Mouse (Mus musculus) 3T3-L1 (cell line): ENCODE measurements at regions not wholly inside any gene's neighbourhood (a gene's known extent, or its start where the extent isn't known, plus 50 kb on each side); places are given as distances from the start of the nearest gene placed in this dataset.
A peak's percentile ranks its signal among the peaks of the same experiment; 100 is the strongest.

Source experiments
- DNase-seq: peaks from one replicate; pipeline ENCODE4 v3.0.0-alpha.2; 2015; ENCODE audit warnings: low read depth, low spot score

DNA sequence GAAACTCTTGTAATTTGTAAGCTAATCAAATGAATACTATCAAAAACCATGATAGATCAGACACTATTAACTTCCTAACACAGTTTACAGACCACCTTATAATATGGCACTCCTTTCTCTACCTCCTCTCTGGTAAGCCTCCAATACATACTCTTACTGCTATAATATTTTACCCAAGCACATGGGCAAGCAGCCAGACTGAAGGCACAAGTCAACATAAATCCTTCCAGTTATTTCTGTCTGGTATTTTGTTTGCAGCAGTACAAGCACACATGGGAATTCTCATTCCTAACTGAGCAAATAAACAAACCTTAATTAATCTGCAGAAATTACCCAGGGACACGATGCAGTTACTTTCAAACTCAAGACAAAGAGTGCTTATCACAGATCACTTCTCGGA, 210.7 kb upstream of the Zc3h12c start:
- peak; percentile 24 for DNase-seq

DNA sequence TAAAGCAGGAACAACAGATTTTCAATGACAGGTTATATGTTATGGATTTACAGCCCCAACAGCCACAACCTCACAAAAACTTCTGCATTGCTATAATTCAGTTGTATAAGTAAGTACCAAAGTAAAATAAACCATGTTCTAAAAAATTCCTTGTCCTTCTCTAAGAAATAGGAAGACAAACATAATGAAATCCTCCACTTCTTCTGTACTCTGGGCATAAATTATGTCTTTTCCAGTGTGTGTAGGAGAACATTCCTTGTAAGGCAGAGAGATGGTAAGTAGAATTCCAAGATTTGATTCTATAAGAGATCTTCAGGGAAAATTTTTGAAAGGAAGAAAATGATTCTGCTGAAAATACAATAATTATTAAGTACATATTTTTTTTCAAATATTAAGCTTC, 209.4 kb upstream of the Zc3h12c start:
- no peak for DNase-seq

DNA sequence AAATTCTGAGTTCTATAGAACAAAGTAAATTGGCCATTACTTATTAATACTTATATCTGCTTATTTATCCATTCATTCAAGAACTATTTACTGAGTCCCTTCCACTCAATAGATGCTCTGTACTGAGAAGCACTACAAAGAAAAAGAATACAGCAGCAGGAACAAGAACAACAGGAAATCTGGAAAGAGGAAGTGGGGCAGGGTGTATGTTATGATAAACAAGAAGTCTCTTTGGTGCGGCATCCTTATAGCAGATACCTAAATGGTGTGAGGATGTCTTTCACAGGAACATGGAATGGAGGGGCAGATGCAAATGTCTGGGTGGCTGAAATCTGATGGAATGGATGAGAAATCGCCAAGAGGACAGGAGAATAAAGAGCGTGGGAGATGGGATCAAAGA, 208.5 kb upstream of the Zc3h12c start:
- DNase-seq = no peak

DNA sequence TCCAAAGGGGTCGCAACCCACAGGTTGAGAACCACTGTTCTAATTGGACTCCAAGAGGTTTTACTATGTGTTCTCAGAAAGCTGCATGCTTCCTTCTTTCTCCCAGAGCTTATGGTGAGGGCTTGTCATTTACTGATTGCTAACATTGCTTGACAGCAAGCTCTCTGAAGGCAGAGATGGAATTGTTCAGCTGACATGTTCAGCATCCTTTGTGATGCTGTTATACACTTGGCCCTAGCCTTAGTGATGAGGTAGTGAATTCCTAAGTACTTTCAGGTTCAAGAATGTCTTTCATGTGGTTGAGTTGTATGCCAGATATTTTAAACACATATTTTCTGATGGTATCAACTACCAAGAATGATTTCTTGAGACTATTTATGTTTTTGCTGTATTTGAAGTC, 202.9 kb upstream of the Zc3h12c start:
- peak; percentile 72 for DNase-seq

DNA sequence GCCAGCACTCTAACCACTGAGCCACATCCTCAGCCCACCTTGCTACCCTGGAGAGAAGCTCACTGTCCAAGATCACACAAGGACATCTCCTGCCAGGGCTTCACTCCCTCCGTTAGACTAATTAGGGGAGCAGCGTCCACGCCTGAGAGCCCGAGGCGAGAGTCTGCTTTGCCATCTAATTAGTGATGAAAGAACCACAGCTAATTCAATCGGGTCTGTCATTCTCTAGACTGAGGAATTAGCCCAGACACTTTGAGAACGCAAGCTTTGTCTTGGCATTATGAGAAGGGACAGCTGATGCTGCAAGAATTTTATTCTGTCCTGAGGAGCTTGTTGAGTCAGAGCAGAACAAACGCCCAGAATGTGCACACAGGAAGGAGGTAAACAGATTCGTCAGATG, 200.5 kb upstream of the Zc3h12c start:
- peak; percentile 48 for DNase-seq

DNA sequence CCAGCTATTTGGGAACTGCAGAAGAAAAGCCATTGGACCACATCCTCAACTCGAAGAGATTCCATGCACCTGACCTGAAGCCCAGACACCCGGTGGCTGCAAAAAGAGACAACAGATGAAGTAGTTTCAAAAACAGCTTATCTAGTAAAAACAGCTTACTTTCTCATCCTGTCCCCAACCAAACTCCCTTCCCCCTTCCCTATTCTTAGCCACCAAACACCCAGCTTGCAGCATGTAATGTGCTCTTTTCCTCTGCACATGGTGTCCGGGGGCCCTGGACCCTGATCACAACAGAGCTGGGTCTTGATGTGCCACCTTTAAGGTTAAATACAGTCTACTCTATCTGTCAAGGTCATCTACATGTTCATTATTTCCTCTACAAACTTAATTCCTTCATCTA, 199.7 kb upstream of the Zc3h12c start:
- no peak for DNase-seq

DNA sequence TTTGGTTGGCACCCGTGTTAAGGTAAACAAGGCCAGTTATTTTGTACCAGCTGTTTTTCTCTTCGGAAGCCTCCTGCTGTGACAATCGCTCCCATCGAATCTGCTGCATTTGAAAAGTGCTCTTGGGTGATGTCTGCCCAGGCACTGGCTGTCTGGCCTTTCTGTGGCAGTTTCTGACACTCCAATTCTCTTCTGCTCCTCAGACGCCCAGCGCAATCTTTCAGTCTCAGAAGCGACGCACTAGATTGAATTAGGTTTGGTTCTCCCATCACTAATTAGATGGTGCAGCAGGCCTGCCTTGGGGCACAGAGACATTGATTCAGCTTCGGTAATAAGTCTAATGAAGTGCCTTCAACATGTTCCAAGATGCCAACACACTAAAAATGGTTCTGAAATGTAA, 197.7 kb upstream of the Zc3h12c start:
- DNase-seq = no peak

DNA sequence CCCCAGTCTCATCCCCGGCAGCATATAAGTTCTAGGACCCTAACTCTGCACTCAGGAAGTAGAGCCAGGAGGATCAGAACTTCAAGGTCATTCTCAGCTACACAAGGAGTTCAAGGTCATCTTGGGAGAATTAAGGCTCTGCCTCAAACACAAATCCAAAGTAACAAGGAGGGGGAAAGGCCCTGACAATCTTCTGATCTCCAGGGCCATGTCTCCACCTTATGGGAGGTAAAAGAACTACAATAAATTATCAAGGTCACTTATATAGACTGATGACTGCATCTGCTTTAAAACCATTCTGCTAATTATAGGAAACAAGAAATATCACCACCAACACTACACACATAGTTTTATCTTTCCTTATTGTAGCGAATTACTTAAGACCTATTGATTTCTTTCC, 193.2 kb upstream of the Zc3h12c start:
- DNase-seq = peak; percentile 24

DNA sequence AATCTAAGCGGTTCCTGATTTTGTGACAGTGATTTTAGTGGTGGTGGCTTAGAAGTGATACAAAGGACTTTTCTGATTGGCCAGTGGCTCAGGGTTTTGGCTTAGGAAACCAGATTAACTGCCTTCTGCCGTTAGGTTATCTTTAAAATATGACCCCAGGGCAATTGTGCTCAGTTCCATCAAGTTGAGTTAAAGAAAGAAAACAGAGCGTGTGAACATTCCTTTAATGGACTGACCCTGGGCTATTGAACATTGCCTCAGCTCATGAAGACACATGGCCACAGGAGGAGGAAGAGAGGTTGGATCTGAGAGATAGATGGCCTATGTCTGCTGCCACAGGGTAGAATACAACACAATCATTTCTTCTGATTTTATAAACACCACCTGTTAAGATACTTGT, 191.0 kb upstream of the Zc3h12c start:
- DNase-seq = no peak

DNA sequence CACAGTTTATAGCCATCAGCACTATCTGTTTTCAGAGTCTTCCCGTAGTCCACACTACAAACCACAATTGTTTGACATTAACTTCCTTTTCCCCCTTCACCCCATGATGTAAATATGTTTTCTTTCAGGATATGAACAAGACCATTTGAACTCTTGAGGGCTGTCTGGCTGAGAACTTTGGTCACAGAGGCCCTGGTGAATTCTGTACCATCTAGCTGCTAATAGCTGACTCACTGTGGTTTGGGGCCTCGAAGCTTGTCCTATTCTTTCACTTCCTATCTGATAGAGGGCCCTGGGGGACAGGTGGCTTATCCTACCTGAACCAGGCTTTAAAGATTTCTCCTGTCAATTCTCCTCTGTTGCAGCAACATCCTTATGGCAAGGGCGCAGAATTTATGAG, 188.2 kb upstream of the Zc3h12c start:
- DNase-seq = peak; percentile 44

DNA sequence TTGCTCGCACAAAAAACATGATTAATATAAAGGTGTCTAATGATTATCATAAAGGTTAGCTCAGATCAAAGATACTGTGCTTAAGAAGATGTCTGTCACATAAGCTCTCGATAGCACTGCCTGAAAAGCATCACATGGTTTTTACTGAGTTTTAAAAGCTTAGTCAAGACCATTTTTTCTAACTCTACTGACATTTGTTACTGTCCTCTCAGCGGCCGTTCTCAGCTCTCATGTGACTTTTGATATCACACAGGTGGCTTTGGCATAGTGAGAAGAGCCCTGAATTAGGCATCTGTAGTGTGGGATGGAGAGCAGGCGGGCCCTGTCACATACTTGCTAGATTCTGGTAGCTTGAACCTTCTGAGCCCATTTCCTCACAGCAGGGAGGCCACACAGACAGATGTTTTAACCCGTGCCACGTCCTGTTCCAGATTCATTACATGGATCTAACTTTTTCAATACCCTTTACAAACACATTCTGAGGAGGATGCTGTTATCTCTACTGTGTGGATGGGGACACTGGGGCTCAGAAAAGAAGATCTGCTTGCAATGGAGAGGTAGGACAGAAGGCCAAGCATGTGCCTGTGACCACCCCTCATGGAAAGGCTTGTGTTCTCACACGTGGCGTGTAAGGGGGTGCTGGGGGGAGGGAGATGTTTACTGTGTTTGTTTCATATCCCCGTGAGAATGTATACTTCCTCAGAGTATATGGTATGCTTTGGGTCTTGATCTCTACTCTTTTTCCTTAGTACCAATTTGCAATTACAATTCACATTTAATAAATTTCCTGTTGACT, 187.0 kb upstream of the Zc3h12c start:
- DNase-seq = no peak

DNA sequence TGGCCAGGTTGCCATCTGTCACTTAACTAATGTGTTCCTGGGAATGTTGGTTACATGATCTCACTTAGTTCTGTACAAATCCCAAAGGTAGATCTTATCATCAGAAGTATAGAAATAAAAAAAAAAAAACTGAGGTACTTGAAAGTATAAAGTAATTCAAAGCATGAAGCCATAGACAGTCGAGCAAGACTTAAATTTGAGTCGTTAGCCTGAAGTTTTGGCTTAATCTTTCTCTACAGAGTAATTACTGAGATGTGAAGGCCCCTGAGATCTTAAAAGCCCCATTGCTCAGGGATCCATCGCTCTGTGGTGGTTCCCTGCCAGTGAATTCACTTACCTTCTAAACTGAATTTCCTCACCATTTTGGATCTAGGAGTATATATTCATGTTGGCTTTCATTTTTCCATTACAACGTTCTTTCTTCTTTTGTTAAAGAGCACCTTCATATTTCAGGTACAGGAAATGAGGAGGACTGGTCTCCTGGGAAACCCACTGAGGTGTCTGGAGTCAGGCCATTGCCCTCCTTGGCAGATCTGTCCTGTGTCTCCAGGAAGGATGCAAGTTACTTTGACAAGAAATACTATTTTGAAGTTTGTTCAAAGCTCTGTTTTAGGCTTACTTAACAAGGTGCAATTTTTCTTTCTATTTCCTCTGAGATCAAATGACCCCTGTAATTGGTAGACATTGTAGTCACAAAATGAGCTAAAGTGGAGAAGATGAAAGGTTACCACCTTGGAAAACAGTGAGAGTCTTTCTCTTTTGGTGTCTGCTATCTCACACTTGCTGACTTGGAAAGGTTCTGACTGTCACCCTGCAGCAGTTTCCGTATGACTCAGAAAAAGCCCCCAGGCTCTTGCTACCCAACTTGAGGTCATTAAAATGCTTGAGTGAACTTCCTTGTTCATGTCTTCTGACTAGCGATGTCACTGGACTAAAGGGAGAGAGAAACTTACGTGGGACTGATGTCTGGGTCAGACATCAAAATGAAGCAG, 180.5 kb upstream of the Zc3h12c start:
- DNase-seq = no peak

DNA sequence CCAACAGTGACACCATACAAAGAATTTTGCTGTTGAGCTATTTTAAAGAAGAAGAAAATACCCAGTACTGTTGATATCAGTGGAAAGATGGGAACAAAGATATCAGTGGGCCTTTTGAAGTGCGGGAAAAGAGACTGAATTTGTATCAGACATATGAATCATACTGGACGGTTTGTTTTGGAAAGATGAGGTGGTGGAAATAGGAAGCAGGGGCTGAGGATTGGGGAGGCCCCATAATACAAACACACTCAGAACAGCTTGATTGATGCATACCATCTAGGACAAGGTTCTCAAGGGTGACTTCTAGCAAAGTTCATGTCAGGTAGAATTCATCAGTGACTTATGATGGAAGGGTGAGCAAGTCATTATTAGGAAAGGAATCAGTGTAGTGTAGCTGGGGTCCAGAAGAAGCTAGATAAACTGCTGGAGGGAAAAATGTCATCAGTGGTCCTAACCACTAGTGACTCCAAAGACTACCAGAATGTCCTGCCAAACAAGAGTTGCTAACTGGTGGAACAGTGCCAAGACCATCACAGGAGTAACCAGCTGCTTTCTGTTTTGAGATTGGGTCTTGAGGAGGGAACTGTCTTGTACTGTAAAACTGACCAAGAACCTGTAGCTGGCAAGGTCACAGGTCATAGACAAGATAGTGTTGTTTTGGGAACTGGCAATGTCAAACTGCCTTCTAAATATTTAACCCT, 176.0 kb upstream of the Zc3h12c start:
- DNase-seq = no peak

DNA sequence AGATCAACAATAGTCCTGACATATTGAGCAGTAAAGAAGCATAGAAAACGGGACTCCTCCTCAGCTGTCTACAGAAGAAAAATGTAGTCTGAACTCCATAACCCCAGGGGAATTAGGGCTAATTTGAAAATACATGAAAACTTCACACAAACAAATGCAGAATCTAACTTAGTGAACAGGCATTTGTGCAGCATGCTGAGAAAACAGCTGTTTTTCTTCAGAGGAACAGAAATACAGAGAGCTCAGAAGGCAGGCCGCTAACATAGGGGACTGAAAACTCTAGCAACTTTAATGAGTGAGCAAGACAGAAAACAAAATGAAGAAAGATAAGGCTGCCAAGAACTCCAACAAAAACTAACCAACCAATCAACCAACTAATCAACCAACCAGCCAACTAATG, 172.7 kb upstream of the Zc3h12c start:
- DNase-seq = no peak

DNA sequence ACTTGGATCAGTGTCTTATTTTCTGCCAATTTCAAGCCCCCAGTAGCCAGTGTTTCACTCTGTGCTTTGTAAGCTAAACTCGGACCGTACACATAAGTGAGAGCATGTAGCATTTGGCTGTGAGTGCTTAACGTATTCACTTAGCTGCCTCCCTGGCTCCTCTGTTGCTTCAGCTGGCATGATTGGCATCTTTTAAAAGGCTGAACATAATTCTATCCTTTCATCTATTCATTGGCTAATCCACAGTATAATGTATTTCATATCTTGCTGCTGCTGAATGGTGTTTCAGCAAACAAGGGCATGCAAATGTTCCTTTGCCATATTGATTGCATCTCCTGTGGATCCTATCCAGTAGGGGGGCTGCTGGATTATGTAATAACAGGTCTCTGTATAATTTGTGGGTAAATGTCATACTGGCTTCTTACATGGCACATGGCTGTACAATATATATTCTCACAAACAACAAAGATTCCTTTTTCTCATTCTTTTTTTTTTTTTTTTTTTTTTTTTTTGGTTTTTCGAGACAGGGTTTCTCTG, 169.5 kb upstream of the Zc3h12c start:
- DNase-seq = no peak

DNA sequence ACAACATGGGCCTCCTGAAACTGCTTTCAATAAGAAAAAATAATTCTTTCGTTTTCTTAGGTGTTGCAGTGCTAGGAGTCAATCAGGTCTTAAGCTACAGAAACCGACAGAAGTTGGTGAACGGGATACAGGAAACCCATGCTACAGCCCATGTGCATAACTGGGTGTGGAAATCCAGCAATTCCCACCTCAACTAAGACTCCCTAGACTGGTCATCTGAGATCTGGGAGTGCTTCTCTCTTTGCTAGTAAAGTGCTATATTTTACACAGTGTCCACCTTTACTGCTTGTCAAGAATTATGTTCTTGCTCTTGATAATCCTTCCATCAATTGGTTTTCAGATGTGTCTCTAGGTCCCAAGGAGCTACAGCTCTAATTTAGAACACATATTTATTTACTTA, 166.4 kb upstream of the Zc3h12c start:
- DNase-seq = no peak

DNA sequence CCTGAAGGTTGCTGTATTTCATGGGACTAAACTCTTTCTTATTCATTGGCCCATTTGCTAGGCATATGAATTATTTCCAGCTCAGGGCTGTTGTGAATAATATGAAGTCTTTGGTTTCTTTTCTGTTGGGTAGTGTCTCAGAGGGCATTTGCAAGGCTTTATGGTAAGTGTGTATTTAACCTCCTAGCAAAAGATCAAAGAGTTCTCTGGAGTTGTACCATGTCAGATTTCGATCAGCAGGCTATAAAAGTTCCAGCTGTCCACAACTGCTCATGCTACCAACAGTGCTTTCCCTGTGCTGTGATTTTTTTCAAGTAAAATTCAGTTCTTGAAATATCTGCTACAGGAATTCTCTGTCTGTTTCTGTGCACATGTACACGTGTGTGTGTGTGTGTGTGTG, 165.5 kb upstream of the Zc3h12c start:
- no peak for DNase-seq

DNA sequence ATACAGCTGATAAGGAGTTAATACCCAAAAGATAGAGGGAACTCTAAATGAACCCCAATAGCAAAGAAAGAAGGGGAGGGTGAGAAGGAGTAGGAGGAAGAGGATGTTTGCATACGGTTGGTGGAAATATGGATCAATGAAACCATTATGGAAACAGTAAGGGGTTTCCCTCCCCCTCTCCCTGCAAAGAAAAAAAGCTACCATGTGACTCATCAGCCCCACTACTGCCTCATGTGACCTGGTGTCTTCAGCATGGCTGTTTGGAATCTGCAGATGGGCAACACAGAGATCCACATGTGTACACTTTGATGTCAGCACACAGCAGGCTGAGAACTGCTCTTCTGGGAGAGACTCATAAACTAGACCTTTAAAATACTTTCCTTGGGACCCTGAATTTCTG, 163.4 kb upstream of the Zc3h12c start:
- DNase-seq = no peak

DNA sequence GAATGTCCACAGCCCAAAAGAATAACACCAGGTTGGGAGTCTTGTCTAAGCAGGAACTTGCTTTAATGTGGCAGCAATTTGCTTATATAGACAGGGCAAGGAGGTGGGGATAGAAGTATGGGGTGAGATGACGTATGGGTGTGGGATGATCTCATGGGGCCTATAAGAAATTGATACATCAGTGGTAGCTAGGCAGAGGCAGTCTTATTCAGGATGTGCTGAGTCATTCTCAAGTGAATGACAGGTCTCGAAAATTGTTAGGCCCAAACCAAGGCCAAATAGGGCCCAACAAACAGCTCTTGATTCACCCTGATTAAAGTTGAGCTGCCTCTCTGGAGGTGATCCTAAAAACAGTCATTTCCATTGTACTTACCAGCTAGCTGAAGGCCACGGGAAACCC, 162.3 kb upstream of the Zc3h12c start:
- peak; percentile 43 for DNase-seq

DNA sequence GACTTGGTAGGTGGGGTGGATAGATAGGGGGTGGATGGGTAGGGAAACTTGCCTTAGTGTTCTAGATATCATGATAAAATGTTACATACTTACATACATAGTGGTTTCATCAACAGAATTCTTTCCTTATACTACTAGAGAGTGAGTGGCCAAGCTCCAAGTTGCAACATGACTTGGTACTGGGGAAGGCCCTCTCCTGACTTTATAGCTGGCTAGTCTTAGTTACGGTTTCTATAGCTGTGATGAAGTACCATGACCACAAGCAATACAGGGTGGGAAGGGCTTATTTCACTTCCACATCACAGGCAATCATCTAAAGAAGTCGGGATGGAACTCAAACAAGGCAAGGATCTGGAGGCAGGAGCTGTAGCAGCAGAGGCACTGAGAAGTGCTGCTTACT, 156.0 kb upstream of the Zc3h12c start:
- DNase-seq = no peak

DNA sequence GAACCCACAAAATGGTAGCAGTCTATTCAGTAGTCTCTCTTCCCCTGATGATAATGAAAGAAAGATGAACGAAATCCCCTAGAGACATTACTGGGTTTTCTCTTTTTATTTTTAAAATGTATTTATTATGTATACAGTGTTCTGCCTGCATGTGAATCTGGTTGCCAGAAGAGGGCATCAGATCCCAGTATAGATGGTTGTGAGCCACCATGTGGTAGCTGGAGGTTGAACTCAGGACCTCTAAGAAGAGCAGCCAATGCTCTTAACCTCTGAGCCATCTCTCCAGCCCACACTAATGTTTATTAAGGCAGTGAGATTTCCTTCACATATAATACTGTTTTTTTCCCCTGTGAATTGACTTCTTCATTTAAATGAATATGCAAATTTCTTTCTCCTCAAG, 155.4 kb upstream of the Zc3h12c start:
- peak; percentile 45 for DNase-seq

DNA sequence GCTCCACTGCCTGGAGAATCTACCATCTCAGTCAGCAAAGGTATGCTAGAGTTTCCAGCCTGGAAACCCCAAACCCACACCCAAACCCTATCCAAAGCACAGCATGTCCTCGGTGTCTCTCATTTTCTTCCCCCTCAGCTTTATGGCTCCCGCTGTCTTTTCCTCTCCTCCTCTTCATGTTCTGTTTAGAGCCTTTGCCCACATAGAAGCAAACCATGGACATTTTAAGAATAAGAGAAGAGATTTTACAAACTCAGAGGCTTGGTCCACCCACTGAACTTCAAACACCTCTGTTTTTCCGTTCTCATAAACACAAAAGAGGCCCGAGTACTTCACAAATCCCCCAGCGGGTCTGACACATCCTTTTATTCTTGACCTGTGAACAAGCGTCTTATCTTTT, 154.9 kb upstream of the Zc3h12c start:
- DNase-seq = no peak
